ENCODE assay signal across 15 mouse cellular contexts in genomic region chrX:99516896-99517524, GRCm38 (mm10). TPM values are rescaled to one million over a fixed set of nuclear protein-coding genes. Genes with fewer than 3 reads are reported as not detected.
DNase-seq lines count a peak whose midpoint lies in the region; ATAC-seq and TF ChIP-seq lines count a peak whose summit lies in the region.
"Had no signal": no experiment of that assay in that cellular context is flagged by ENCODE, and none has a peak within 500 bp of the region (broad histone marks: within the 10 kb centered on the region; RNA-seq: fewer than 3 reads in every experiment).

No protein-coding gene starts in this region.

- H3K27ac ChIP-seq in intestine, embryonic 15.5 days = no peak overlapping the region
- no peak overlapping the region for H3K27ac ChIP-seq in intestine, embryonic 16.5 days (ENCODE audit: low read length)
- no peak overlapping the region for H3K27ac ChIP-seq in embryonic facial prominence, embryonic 14.5 days (replicated peaks; ENCODE audit: low read depth, low read length)
- 0 out of 2 replicates have a peak overlapping the region, but pooled peaks have one; percentile 20 for H3K27ac ChIP-seq in midbrain, embryonic 12.5 days (replicated peaks)
- H3K27ac ChIP-seq in small intestine, adult 2 months (ENCODE audit: insufficient read depth, low read depth, low read length) = peak overlapping the region; percentile 49
- H3K27ac ChIP-seq: heart, adult 2 months; macrophage had no signal

- H3K4me1 ChIP-seq in intestine, embryonic 15.5 days (replicated peaks) = no peaks in the 10 kb centered on the region
- no peaks in the 10 kb centered on the region for H3K4me1 ChIP-seq in intestine, embryonic 16.5 days (ENCODE audit: control insufficient read depth, insufficient read depth, low read length)
- no peaks in the 10 kb centered on the region for H3K4me1 ChIP-seq in embryonic facial prominence, embryonic 14.5 days (ENCODE audit: control insufficient read depth, insufficient read depth, low read length)
- peaks cover 26% of the 10 kb centered on the region for H3K4me1 ChIP-seq in midbrain, embryonic 12.5 days
- peaks cover 26% of the 10 kb centered on the region for H3K4me1 ChIP-seq in small intestine, adult 2 months (ENCODE audit: control insufficient read depth, insufficient read depth, insufficient read length, low read length)

- H3K4me3 ChIP-seq in intestine, embryonic 15.5 days (replicated peaks) = no peak overlapping the region
- H3K4me3 ChIP-seq in intestine, embryonic 16.5 days (ENCODE audit: low read length) = no peak overlapping the region
- H3K4me3 ChIP-seq in embryonic facial prominence, embryonic 14.5 days (ENCODE audit: low read depth, low read length) = no peak overlapping the region
- H3K4me3 ChIP-seq in midbrain, embryonic 12.5 days = no peak overlapping the region
- H3K4me3 ChIP-seq in small intestine, adult 2 months (ENCODE audit: low read depth, low read length) = no peak overlapping the region
- H3K4me3 ChIP-seq: heart, adult 2 months; myocyte had no signal

- WGBS in intestine, embryonic 15.5 days = 80% methylated on average over 6 of the region's 6 CpGs
- 69% methylated on average over 6 of the region's 6 CpGs for WGBS in intestine, embryonic 16.5 days
- WGBS in embryonic facial prominence, embryonic 14.5 days = 60% methylated on average over 6 of the region's 6 CpGs
- WGBS in midbrain, embryonic 12.5 days = 52% methylated on average over 6 of the region's 6 CpGs
- 75% methylated on average over 6 of the region's 6 CpGs for WGBS in small intestine, adult 2 months

- no peak for TF ChIP-seq POLR2A in small intestine, adult 2 months (IDR thresholded peaks at IDR 0.05; ENCODE audit: low read depth, low read length)

- peaks cover 6% of the 10 kb centered on the region; the same call in 1 of the 2 replicates for H3K27me3 ChIP-seq in intestine, embryonic 15.5 days (replicated peaks)
- H3K27me3 ChIP-seq in intestine, embryonic 16.5 days (replicated peaks; ENCODE audit: control insufficient read depth, insufficient read depth, low read length) = peaks cover 10% of the 10 kb centered on the region; the same call in 1 of the 2 replicates
- H3K27me3 ChIP-seq in embryonic facial prominence, embryonic 14.5 days (replicated peaks; ENCODE audit: control insufficient read depth, insufficient read depth, low read length) = peaks cover 24% of the 10 kb centered on the region
- H3K27me3 ChIP-seq in midbrain, embryonic 12.5 days = peaks cover 95% of the 10 kb centered on the region
- H3K27me3 ChIP-seq in small intestine, adult 2 months (ENCODE audit: control insufficient read depth, insufficient read depth, low read length) = no peaks in the 10 kb centered on the region

- ATAC-seq in intestine, embryonic 15.5 days = peak; percentile 17; the same call in 1 of the 2 replicates
- ATAC-seq in intestine, embryonic 16.5 days = no peak
- peak; percentile 56; the same call in 1 of the 2 replicates for ATAC-seq in embryonic facial prominence, embryonic 14.5 days (ENCODE audit: low read depth)
- ATAC-seq in midbrain, embryonic 12.5 days (ENCODE audit: low FRiP score, low read depth) = peak; percentile 44

- no peak overlapping the region for H3K4me2 ChIP-seq in intestine, embryonic 15.5 days (replicated peaks)
- no peak overlapping the region for H3K4me2 ChIP-seq in intestine, embryonic 16.5 days (ENCODE audit: low read depth, low read length)
- H3K4me2 ChIP-seq in embryonic facial prominence, embryonic 14.5 days (ENCODE audit: low read depth, low read length) = no peak overlapping the region
- H3K4me2 ChIP-seq in midbrain, embryonic 12.5 days (replicated peaks) = no peak overlapping the region

- H3K36me3 ChIP-seq in intestine, embryonic 15.5 days = no peaks in the 10 kb centered on the region
- H3K36me3 ChIP-seq in intestine, embryonic 16.5 days (ENCODE audit: control insufficient read depth, insufficient read depth, low read length) = no peaks in the 10 kb centered on the region
- H3K36me3 ChIP-seq in embryonic facial prominence, embryonic 14.5 days (ENCODE audit: control insufficient read depth, insufficient read depth, low read length) = no peaks in the 10 kb centered on the region
- H3K36me3 ChIP-seq in midbrain, embryonic 12.5 days = no peaks in the 10 kb centered on the region
- no peaks in the 10 kb centered on the region for H3K36me3 ChIP-seq in small intestine, adult 2 months (ENCODE audit: control insufficient read depth, insufficient read depth, low read length)
- H3K36me3 ChIP-seq: G1E had no signal

- H3K9me3 ChIP-seq in intestine, embryonic 15.5 days = no peaks in the 10 kb centered on the region
- H3K9me3 ChIP-seq in intestine, embryonic 16.5 days (ENCODE audit: control insufficient read depth, low read length) = no peaks in the 10 kb centered on the region
- no peaks in the 10 kb centered on the region for H3K9me3 ChIP-seq in embryonic facial prominence, embryonic 14.5 days (ENCODE audit: control insufficient read depth, low read length)
- H3K9me3 ChIP-seq in midbrain, embryonic 12.5 days = no peaks in the 10 kb centered on the region
- H3K9me3 ChIP-seq: G1E had no signal

- TF ChIP-seq CTCF in small intestine, adult 2 months (IDR thresholded peaks at IDR 0.05; ENCODE audit: extremely low read depth, insufficient read length, insufficient replicate concordance, low read depth, low read length) = no peak

- peak; percentile 59 for DNase-seq in embryonic facial prominence, embryonic 14.5 days (ENCODE audit: low spot score)
- DNase-seq in gastrocnemius, postnatal 25 days = no peak
- no peak for DNase-seq in thymus, postnatal 14 days
- DNase-seq: adrenal gland, postnatal 36 days; cerebellum, postnatal 14 days; heart, adult 2 months; lung, adult 2 months; thymus, adult 18-20 months had no signal

- no peak overlapping the region for H3K9ac ChIP-seq in intestine, embryonic 15.5 days
- H3K9ac ChIP-seq in intestine, embryonic 16.5 days (ENCODE audit: low read depth, low read length) = no peak overlapping the region
- no peak overlapping the region for H3K9ac ChIP-seq in embryonic facial prominence, embryonic 14.5 days (ENCODE audit: low read depth, low read length)
- no peak overlapping the region for H3K9ac ChIP-seq in midbrain, embryonic 12.5 days (replicated peaks)

RNA-seq across cellular contexts. Expression of gene Pja1, which starts 45.9 kb away (rescaled TPM):
- 152 and 158 TPM in 2 replicates for polyA plus RNA-seq in intestine, embryonic 15.5 days (2015; fragmentation: Nextera tagmentation; extraction: Ambion mirVana)
- polyA plus RNA-seq in intestine, embryonic 16.5 days (2015; fragmentation: Nextera tagmentation; extraction: Ambion mirVana) = 146 and 162 TPM in 2 replicates
- 158 and 175 TPM in 2 replicates for polyA plus RNA-seq in embryonic facial prominence, embryonic 14.5 days (2014; fragmentation: Nextera tagmentation; extraction: Ambion mirVana)
- 243 and 249 TPM in 2 replicates for polyA plus RNA-seq in midbrain, embryonic 12.5 days (2016; fragmentation: Nextera tagmentation; extraction: Ambion mirVana)
- 28.2 and 60.0 TPM in 2 replicates for polyA plus RNA-seq in small intestine, adult 2 months (2012; rRNA removed)
- 10 to 100 TPM; 12.9 to 14.8 TPM for total RNA-seq in gastrocnemius, postnatal 25 days (2021)

Comparison
In these comparisons a context has a peak if more than half of its experiments do, and no peak if none do; other contexts are left out.
1. H3K27ac ChIP-seq: peak in midbrain, embryonic 12.5 days (single experiment) and small intestine, adult 2 months (single experiment); none in intestine, embryonic 15.5 days (single experiment), intestine, embryonic 16.5 days (single experiment) and embryonic facial prominence, embryonic 14.5 days (single experiment).